Comparison of ENCODE assay signal across 15 mouse cellular contexts in the genomic region with DNA sequence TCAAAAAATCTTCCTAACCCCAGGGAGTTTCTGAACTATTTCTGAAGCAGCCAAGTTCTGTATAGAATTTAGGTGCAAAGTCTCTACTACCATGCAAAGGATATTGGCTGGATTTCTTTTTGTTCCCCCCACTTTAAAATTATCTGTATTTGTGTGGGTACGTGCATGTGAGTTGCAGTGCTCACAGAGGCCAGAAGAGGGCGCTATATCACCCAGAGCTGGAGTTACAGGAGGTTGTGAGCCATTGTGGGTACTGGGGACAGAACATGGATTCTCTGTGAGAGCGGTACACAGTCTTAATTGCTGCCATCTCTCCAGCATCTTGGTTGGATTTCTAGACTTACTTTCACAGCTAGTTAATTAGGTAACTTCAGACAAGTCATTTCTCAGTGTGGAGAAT.
DNase-seq lines count a peak whose midpoint lies in the region; TF ChIP-seq lines count a peak whose summit lies in the region.
"Had no signal": no experiment of that assay in that cellular context is flagged by ENCODE, and none has a peak within 500 bp of the region (broad histone marks: within the 10 kb centered on the region; RNA-seq: fewer than 3 reads in every experiment).

No protein-coding gene starts in this region.

- no peak overlapping the region for H3K4me3 ChIP-seq in left cerebral cortex, adult 2 months
- H3K4me3 ChIP-seq in bone marrow, adult 2 months (replicated peaks; ENCODE audit: control insufficient read depth, low read depth, low read length): no peak overlapping the region
- H3K4me3 ChIP-seq: embryonic facial prominence, embryonic 15.5 days; forebrain, embryonic 12.5 days; intestine, embryonic 15.5 days had no signal

- WGBS in bone marrow, adult 2 months: 69% methylated on average over 3 of the region's 3 CpGs

- DNase-seq in cerebellum, adult 9-10 months: peak; percentile 5
- DNase-seq in cerebellum, adult 11-12 months: no peak
- DNase-seq in left cerebral cortex, adult 2 months (ENCODE audit: extremely low spot score in 1 of 2, low spot score in 2 of 2): no peak
- DNase-seq in left cerebral cortex, postnatal 36 days (ENCODE audit: low spot score in 2 of 2): no peak
- peak; percentile 5 for DNase-seq in CD4-positive helper T cell, adult 2 months (ENCODE audit: low read depth, low spot score)
- DNase-seq in embryo, embryonic 11 days: no peak
- no peak for DNase-seq in spleen, adult 18-20 months
- DNase-seq: adrenal gland, postnatal 14 days; kidney, postnatal 25 days; right cerebral cortex, postnatal 4 days; thymus, postnatal 14 days had no signal

- no peaks in the 10 kb centered on the region for H3K4me1 ChIP-seq in bone marrow, adult 2 months (ENCODE audit: control insufficient read depth, insufficient read depth, low read length)
- H3K4me1 ChIP-seq: embryonic facial prominence, embryonic 15.5 days; forebrain, embryonic 12.5 days; intestine, embryonic 15.5 days had no signal

- TF ChIP-seq POLR2A in bone marrow, adult 2 months (IDR thresholded peaks at IDR 0.05; ENCODE audit: borderline replicate concordance, control insufficient read depth, low read depth, low read length): no peak

- TF ChIP-seq CTCF in left cerebral cortex, adult 2 months (IDR thresholded peaks at IDR 0.05): peak; percentile 2
- TF ChIP-seq CTCF in bone marrow, adult 2 months (IDR thresholded peaks at IDR 0.05; ENCODE audit: control insufficient read depth, insufficient read depth, low read length): 0 out of 2 replicates have a peak, but pooled peaks have one; percentile 21

- intact Hi-C loops in left cerebral cortex, adult 2 months (cut with DNase I): no loop called here
- intact Hi-C loops in left cerebral cortex, postnatal 36 days (cut with DNase I): no loop called here

- H3K27ac ChIP-seq in left cerebral cortex, adult 2 months: no peak overlapping the region
- H3K27ac ChIP-seq in bone marrow, adult 2 months (ENCODE audit: control insufficient read depth, insufficient read depth, low read depth, low read length, poor library complexity): no peak overlapping the region
- H3K27ac ChIP-seq: embryonic facial prominence, embryonic 15.5 days; forebrain, embryonic 12.5 days; intestine, embryonic 15.5 days had no signal

Comparison
In these comparisons a context has a peak if more than half of its experiments do, and no peak if none do; other contexts are left out.
1. DNase-seq: peak in cerebellum, adult 9-10 months (single experiment) and CD4-positive helper T cell, adult 2 months (single experiment); none in cerebellum, adult 11-12 months (single experiment), left cerebral cortex, adult 2 months (0 of 2), left cerebral cortex, postnatal 36 days (0 of 2), embryo, embryonic 11 days (single experiment) and spleen, adult 18-20 months (0 of 2).